Mouse (Mus musculus) cortical plate, adult 2 months (tissue): ENCODE measurements at regions not wholly inside any gene's neighbourhood (a gene's known extent, or its start where the extent isn't known, plus 50 kb on each side); places are given as distances from the start of the nearest gene placed in this dataset.

Experiments used
- CTCF ChIP-seq: fragments of 200-500 bp; IDR thresholded peaks from 2 replicates; pipeline ENCODE4 v1.5.1; 2011; ENCODE audit warnings: mild to moderate bottlenecking, control low read depth, low read length; ENCODE audit not compliant: insufficient read depth; ENCODE audit errors: extremely low read depth
- POLR2A ChIP-seq: fragments of 200-500 bp; IDR thresholded peaks from 2 replicates; pipeline ENCODE4 v1.6.1; 2011; ENCODE audit warnings: mild to moderate bottlenecking, low read length, control low read depth; ENCODE audit not compliant: insufficient read depth; ENCODE audit errors: extremely low read depth

DNA sequence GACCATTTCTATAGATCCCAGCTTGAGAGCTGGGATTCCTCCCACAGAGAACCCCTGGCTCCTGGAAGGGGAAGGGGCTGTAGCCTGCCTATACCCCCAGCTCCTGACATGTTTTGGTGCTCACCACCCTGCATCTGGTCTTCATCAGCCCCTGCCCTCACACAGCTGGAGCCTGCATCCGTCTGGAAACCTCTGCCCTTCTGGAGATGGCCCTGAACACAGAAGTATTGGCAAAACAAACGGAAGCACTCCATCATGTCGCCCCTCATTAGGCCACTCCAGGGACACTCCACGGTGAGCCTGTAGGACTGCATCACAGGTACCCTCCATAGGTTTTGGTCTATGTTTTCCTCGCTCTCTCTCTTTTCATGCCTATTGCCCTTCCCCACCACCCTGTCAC lies 231.3 kb downstream of the Rybp start:
- TF ChIP-seq POLR2A = no peak
- TF ChIP-seq CTCF = no peak
